Mouse (Mus musculus): Measurements from ENCODE around the gene Vmn2r101.

The Vmn2r101 gene

DNA sequence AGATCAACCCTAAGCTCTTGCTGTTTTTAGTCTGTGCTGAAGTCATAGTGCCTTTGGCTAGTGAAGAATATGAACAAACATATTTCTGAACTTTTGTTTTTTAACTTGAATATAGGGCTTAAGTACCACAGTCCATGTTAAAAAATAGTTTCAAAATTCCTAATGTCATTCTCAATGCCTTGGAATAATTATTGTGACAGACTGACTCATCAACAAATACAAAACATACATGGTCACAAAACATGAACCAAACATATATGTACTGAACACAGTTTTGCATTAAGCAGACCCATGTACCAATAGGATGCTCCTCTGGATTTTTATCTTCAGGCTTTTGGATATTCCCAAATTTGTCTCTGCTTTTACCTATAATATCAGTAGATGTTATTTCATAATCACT, at the start of gene Vmn2r101:
Gene Vmn2r101, plus strand, starts transcription at position 301 of the 400 bp plus-strand sequence.
- no peak for DNase-seq (ENCODE audit: low spot score in 2 of 2)

DNA sequence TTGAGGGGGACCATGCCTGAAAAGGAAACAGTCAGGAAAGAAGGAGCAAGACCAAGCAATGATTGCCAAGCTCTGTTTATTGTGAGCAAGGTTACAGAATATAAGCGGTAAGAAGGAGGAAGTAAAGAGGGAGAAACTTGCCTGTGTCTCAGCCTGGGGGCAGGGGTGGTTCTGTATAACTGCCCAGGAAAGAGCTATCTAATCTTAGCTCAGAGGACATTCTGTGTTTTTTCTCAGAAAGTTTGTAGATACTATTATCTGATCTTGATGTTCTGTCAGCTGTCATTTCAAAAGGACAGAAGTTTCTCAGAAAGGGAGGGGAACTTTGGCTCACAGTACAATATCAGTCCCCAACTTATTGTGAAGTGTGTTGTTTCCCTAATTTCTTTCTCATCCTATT, 52.3 kb downstream of the Vmn2r101 start:
- no peak for DNase-seq (ENCODE audit: low spot score in 2 of 2)

- no peak for DNase-seq (ENCODE audit: low spot score in 2 of 2)
Measured at GRCm38 (mm10) chr17:19658447-19658846, 81.4 kb downstream of the Vmn2r101 start.

DNA sequence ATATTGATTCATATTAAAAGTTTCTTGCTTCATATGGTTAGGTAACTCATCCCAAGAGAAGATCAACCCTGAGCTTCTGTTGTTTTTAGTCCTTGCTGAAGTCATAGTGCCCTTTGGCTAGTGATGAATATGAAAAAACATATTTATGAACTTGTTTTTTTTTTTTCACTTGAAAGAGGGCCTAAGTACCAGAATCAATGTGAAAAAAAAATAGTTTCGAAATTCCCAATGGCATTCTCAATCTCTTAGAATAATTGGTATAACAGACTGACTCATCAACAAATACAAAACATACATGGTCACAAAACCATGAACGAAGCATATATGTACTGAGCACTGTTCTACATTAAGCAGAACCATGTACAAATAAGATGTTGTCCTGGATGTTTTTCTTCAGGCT, 83.0 kb downstream of the Vmn2r101 start, which contains the start of gene Vmn2r102:
Gene Vmn2r102, plus strand, starts transcription at position 301 of the 400 bp plus-strand sequence.
- DNase-seq (ENCODE audit: low spot score in 2 of 2) = no peak

All from right cerebral cortex, adult 2 months (tissue).